Mouse (Mus musculus): ENCODE measurements around the gene Patl2. TPM values are rescaled to one million over a fixed set of nuclear protein-coding genes. Genes with fewer than 3 reads are reported as not detected.
"Not testable (repeated sequence)": the region's sequence is repeated elsewhere in the genome, so short reads cannot be mapped to it uniquely, and the experiment has no call there.

Gene Patl2
- 0.13 and 0.38 TPM in 2 replicates for polyA plus RNA-seq (2012; rRNA removed)

DNA sequence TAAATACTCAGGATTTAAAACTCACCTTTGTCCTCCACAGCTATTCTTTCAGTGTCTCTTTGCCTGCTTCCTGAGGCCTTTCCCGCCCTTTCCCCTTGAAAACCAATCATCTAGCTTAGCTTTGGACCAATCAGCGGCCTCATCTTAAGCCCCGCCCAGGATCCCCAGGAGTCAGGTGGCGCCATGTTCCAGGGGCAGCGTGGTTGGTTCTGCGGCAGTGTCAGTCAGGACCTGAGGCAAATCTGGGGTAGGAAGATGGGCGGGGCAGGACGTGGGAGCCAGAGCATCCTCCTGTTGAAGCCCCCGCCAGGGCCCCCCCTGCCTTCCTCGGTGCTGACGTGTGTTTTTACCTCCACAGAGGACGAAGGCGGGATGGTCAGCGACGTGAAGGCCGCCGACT, at the start of gene Patl2, which contains the start of gene Terb2:
Patl2 (minus strand) TSS at position 84 of the 400 bp plus-strand sequence.
Terb2 (plus strand) TSS at position 167 of the 400 bp plus-strand sequence.
- no peak for DNase-seq (ENCODE audit: low read depth)

DNA sequence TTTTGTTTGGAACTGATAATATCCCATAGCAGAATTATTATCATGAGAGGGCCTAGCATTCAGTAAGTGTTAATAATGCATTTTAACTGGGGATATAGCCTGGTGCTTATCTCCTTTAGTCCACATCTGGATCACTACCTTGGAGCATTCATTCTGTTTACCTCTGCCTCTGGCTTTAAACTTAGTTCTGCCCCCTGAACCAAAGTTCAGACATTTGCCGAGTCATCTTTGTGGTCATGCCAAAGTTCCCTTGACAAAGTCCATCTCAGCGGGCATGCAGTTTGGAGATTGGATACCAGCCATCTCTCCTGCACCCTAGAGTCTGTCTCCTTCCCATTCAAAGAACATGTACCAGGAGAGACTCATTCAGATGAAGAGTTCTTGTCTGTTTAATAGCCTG, 49.4 kb upstream of the Patl2 start:
- DNase-seq (ENCODE audit: low read depth), result no peak

DNA sequence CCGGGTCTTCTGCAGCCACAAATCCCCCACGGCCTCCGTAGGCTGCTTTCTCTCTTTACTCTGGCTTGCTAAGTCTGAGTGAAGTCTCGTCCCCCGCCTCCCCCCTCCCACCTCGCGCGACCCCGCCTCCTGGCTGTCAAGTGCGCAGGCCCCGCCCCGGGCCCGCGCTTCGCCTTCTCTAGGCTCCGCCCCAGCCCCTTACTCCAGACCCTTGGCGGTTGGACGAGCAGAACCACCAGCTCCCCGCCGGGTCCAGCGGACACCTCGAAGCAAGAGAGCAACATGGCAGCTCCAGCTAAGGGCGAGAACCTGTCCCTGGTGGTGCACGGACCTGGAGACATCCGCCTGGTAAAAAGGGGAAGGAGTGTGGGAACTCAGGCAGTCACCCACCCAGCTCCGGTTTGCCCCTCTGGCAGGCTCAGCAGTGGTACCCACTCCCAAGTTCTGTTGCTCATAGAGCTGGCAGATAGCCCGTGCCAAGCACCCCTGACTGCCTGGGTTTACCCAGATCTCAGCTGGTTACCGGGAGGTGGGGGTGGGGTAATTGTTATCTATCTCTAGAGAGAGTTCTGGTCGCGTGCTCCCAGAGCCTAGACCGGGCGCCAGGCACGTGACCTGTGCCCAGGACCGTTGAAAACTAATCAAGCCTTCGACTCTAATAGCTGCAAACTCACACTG, 48.8 kb upstream of the Patl2 start, which contains the start of gene Sord:
Sord (plus strand) TSS at position 139 of the 678 bp plus-strand sequence.
- no peak for DNase-seq (ENCODE audit: low read depth)

DNA sequence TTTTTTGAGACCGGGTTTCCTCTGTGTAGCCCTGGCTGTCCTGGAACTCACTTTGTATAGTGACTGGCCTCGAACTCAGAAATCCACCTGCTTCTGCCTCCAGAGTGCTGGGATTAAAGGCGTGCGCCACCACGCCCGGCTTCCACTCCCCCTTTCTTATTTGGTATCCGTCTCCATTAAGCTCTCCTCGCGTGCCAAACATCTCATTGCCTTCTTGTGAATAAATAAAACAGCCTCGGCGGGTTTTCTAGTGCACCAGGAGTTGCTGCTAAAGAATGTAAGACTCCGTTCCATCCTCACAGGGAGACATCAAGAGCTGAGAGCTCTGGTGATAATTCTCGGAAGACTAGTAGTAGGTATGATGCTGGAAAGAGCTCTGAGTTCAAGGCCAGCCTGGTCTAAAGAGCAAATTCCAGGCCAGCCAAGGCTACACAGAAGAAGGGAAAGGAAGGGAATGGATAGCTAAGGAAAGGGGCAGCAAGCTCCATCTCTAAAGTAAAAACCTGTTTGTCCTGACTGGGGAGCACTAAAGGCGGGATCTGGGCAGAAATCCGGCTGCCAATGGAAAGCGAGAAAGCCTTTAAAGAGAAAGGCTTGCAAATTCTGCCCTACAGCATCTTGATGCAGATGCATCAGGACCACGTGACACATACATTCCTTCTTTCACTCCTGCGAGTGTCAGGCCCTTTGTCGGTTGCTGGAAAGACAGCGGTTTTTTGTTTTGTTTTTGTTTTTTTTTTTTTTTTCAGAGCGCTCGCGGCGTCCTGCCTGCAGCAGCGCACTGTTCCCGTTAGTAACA, 48.0 kb upstream of the Patl2 start:
- DNase-seq (ENCODE audit: low read depth), result no peak

DNA sequence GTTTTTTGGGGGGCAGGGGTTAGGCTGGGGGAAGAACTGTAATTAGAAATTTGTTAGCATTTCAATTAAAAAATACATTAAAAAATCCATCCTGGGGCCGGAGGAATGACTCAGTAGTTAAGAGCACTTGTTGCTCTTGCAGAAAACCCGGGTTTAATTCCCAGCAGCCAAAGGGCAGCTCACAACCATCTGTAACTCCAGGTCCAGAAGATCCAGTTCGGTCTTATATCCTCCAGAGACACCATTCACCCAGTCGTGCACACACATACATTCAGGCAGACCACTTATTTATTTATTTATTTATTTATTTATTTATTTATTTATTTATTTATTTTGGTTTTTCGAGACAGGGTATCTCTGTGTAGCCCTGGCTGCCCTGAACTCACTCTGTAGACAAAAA, 47.4 kb upstream of the Patl2 start:
- no peak for DNase-seq (ENCODE audit: low read depth)

DNA sequence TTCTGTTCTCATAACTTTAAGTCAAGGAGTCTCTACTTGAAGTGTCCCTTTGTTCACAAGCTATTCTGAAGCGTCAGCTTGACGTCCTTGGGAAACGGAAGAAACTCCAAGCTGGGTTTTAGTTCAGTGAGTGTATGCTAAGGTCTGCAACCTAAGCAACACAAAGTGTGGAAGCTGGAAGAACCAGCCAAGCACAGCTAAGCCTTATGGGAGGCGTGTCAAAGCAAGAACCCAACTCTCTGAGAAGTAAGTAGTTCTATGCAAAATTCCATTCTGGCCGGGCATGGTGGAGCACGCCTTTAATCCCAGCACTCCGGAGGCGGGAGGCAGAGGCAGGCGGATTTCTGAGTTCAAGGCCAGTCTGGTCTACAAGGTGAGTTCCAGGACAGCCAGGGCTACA, 45.6 kb upstream of the Patl2 start:
- DNase-seq (ENCODE audit: low read depth), result no peak

DNA sequence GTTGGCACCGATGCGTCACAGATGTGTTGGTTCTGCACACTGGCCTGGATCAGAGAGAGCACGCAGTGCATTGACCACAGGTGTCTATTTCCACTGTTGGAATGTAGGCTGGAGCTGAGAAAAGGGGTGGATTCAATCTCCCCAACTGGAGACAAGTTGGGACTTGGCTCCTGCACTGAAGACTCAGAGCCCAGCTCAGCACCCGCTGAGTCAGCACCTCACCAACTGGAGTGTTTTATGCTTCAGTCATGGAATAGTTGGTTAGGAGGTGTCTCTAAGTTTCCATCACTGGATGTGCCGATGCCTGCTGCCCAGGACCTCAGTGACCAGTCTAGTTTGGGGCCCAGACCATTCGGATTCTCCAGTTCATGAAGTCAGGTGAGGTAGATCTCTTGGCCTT, 44.4 kb upstream of the Patl2 start:
- no peak for DNase-seq (ENCODE audit: low read depth)

DNA sequence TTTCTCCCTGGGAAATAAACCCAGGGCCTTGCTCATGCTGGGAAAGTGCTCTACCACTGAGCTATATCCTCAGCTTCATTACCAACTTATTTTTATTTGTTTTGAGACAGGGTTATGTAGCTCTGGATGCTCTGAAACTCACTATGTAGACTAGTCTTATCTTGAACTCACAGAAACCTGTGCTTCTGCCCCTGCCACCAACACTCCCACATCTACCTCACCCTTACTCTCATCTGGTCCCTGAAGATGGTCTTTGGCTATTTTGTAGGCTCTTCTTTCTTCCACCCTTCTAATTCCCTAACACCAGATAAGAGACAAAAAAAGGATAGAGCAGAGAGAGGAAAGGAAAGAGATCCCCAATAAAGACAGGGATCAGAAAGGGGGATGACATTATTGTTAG, 37.7 kb upstream of the Patl2 start:
- no peak for DNase-seq (ENCODE audit: low read depth)

DNA sequence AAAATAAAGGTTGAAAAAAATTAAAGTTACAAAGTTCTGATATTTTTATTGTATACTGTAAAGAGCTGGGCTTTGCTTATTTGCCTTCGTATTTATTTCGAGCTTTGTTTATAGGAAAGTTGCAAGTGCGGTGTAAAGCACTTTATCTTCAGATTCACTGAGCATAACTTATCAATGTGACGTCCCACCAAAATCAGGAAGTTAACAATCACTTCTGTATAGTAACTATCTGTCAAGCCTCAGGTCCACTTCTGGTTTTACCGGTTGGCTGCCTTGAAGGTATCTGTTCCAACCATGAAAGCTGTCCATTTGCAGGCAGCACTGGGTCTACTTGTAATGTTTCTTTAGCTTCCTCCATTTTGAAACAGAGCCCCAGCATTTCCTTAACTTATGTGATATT, 36.3 kb upstream of the Patl2 start:
- DNase-seq (ENCODE audit: low read depth), result no peak

DNA sequence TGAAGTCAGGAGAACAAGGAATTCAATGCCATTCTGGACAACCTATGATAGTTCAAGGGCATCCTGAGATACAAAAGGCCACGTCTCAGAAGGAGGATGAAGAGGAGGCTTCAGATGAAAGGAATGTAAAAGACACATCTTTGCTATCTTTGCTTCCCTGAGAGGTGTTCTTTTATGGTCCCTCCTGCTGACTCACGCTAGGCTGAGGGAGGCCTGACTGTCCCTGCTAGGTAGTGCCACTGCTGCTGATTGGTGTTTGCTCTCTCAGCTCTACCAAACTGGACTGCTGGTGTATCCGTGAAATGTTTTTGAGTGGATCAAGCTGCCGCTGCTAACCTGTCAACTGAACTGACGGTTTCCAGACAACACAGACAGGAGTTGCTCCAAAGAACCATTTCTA, 35.8 kb upstream of the Patl2 start:
- no peak for DNase-seq (ENCODE audit: low read depth)

DNA sequence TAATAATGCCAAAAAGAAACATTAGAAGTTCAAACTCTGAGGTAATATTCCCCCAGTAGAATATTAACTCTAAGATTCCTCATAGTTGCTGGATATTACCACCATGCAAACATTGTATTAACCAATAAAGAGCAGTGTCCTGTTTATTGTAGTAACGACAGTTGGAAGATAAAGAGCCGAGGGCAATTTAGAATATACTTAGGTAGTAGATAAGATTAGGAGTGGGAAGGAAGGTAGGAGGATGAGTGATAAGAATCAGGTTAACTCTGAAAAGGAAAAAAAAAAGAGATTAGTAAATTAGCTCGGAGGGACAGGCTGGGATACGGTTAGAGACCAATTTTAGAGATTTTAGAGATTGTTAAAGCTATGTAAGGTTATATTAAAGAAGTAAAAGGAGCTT, 35.4 kb upstream of the Patl2 start:
- no peak for DNase-seq (ENCODE audit: low read depth)

DNA sequence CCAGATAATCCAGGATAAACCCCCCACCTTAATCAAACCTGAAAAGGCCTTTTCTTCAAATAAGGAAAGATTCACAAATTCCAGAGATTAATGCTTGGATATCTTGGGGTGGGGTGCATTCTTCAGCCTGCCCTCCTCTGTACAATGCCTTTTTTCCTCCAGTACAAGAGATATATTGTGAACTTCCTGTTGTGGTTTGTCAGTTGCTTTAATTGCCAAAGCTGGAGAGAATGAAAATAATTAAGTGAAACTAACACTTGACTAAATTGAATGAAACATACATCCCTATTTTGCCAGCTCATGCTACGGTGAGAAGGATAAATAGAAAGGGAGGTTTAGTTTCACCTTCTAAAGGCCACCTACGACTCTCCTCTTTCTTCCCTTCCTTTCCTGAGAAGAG, 32.2 kb upstream of the Patl2 start:
- DNase-seq (ENCODE audit: low read depth), result no peak

DNA sequence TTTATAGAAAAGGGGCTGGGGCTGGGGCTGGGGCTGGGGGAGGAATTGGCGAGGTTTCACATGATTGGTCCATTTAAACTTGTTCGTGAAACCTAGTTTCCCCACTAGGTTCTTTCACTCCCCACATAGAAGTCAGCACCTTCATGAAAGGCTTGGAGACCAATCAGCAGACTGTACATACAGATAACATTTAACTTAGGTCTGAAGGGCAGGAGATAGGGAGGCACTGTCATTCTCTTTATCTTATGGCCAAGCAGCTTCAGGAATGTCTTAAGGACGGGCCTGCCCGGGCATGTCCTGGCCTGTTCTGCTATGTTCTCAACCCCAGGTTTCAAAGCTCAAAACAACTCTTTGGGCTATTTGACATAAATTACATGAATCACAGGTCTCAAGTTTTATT, 31.1 kb upstream of the Patl2 start:
- DNase-seq (ENCODE audit: low read depth), result not testable (repeated sequence)

DNA sequence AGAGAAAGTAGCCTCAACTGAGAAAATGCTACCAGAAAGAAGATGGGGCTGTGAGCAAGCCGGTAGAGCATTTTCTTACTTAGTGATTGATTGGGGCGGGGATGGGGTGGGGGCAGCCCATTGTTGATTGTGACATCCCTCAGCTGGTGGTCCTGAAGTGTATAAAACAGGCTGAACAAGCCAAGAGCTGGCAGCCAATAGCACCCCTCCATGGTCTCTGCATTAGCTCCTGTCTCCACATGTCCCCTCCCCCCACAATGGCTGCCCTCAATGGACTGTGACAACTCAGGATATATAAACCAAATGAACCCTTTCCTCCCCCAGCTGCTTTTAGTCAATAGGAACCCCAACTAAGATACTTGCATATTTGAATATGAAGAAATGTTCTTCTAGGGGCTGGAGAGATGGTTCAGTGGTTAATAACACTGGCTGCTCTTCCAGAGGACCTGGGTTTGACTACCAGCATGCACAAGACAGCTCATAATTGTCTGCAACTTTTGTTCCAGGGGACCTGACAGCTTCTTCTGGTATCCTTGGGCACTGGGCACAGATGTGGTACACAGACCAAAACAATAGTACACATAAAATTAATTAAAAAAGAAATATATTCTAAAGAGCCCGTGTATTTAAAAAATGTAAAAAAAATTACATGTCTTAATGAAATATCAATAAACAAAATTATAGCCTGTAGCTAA, 24.7 kb upstream of the Patl2 start:
- no peak for DNase-seq (ENCODE audit: low read depth)

DNA sequence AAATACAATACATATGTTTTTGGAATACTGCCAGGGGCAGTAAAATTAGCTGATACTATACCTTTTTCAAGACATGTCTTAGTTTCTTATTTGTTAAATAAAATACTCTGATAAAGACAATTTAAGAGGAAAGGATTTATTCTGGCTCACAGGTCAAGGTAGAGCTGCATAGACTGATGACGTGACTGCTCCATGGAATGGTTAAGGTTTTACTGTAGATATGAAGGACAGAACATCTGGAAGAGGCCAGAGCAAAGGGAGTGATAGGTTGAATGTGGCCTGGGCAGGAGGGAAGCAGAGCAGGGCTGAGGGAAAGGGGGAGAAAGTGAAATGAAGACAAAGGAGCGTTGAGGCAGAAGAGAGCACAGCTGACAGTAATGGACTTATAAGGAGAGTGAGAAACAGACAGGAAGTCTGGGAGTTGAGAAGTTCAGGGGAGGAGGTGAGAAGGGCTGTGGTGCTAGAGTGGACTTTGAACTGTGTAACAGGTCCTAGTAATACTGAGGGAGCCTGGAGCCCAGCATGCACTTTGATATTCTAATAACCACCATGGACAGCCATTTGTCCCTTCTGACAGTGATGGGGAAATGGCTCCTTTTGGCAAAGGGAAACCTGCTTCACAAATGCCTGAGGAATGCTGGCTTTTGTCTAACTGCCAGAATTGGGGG, 20.6 kb upstream of the Patl2 start:
- DNase-seq (ENCODE audit: low read depth), result no peak

DNA sequence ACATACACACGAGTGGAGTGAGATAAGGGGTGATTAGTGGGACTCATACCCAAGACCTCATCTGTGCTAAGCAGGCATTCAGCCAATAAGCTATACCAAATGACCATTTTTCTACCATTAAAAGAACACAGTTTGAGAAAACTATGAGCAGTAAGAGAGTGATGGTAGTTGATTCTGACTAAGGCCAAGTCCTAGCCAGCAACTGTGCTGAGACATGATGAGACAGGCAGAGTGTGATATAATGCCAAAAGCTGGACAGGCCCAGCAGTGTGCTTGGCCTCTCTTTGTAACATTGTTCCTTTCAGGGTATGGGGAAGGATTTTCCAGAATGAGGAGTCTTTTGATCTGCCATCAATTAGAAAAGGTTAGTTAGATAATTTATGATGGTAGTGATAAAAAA, 15.5 kb upstream of the Patl2 start:
- peak; percentile 16 for DNase-seq (ENCODE audit: low read depth)

DNA sequence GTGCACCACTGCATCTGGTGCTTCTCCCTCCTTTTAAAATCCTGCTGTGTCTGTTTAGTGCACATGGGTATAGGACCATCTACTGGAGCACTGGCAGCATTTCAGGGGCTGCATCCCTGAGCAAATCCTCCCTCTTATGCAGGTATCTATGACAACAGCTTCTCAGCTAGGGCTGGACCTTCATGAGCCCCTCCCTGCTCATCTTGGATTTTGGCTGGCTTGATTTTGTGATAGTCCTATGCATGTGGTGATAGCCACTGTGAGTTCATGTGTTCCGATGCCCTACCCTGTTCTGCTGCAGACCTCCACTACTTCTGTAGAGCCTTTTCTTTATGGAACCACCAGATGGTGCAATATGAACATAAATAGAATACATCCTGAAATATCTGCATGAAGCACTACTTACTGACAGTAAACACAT, 8.5 kb upstream of the Patl2 start:
- DNase-seq (ENCODE audit: low read depth), result no peak

DNA sequence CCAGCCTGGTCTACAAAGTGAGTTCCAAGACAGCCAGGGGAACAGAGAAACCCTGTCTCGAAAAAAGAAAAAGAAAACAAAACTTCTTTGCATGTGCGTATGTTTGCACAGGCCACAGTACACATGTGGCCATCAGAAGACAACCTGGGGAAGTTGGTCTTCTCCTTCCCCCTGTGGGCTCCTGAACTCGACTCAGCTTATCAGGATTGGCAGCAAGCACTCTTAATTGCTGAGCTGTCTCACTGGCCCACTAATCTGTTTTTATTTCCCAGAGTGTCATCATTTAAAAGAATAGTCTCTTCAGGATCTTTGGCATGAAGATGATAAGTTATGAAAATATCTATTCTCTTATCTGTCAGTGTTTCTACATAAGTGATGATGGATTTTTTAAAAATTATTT, 5.9 kb upstream of the Patl2 start:
- no peak for DNase-seq (ENCODE audit: low read depth)

DNA sequence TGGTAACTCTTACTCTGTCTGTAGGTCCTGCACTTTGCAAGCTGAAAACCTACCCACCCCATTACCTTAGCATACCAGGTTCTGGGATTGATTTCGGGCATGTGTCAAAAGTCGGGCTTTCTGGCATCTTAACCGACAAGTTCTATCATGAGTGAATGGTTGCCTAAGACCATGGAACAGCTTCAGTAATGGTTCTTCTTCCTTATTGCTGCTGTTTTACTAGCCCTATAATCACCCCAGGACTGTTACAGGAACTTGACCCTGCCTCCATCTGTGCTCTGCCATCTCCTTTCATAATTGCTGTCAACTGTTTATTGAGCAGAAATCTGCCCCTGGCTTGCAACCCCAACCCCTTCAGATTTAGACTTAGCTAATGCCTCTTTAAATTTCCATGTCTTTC, 762 bp upstream of the Patl2 start:
- peak; percentile 62 for DNase-seq (ENCODE audit: low read depth)

DNA sequence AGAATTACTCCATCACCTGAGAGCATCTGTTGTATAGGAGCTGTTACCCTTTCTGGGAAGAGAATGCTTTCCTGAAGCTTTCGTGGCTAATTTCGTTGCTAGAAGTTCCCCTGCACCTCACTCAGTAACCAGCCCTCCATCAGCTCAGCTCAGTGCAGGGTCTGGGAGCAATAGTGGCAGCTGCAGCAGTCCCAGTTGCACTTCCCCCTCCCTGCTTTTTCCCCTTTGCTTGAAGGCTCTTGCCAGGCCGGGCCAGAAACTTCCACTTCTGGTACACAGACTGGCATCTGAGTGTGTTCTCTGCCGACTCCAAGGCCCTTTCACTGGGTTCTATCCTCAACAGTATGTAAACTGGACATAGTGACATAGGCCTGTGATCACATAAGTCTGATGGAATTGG, 903 bp downstream of the Patl2 start:
- no peak for DNase-seq (ENCODE audit: low read depth)

DNA sequence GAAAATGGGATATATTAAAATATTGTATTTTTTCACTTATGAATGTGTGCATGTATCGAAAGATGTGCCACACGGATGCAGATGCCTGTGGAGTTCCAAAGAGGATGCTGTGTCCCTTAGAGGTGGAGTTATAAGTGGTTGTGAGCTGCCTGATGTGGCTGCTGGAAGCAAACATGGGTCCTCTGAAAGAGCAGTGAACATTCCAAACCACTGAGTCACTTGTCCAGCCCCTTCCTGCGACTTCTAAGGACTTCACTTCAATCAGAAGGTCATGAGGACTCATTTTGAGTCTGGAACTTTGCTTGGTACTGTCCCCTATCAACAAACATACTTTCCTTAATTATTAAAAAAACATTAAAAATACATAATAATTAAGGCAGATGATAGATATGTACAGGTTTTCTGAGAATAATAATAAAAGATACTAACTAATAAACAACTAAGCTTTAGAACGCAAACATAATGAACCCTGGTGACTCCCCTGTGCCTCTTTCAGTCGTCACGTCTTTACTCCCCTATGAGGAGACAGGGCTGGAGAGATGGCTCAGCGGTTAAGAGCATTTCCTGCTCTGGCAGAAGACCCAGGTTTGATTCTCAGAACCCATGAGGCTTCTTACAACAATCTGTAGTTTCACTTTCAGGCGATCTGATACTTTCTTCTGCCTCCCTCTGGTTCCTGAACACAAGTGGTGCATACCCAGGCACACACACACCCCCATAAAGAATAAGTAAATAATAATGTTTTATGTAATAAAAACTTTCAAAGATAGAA, 5.8 kb downstream of the Patl2 start:
- DNase-seq (ENCODE audit: low read depth), result no peak
